Mouse (Mus musculus): Measurements from ENCODE around the gene Il17re. TPM values are rescaled to one million over a fixed set of nuclear protein-coding genes. Genes with fewer than 3 reads are reported as not detected.

Il17re gene
- total RNA-seq, 2 experiments from 2014 or later, result 0.36 to 0.81 TPM

DNA sequence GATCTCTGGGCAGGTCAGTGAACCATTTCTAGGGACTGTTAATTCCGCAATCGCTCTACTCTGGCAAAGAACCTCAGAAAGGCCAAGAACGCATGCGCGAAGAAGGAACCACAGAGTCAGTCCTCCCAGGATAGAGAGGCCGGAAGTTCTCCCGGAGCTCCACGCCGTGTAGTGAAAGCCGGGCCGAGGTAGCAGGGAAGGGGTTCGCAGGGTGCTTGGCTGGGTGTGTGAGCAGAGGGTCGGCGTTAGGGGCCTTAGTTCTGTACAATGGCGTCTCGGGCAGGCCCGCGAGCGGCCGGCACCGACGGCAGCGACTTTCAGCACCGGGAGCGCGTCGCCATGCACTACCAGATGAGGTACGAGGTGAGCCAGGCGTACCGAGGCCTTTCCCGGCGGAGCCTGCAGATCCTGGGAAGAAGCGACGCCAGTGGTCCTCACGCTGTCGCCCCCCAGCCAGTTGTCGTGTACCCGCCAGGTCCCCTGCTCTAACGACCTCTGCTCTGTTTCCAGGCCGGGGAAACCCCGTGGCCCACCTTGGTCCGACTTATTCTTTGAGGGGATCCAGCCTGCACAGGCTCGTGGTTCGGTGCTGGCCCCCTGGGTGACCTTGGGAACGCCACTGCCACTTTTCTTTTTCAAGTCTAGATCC, 15.7 kb upstream of the Il17re start, which contains the start of gene Jagn1:
Gene Jagn1, plus strand, starts transcription at position 128 of the 649 bp plus-strand sequence.
- peak; percentile 88 to 93 for DNase-seq (ENCODE audit: low spot score in 2 of 2)

DNA sequence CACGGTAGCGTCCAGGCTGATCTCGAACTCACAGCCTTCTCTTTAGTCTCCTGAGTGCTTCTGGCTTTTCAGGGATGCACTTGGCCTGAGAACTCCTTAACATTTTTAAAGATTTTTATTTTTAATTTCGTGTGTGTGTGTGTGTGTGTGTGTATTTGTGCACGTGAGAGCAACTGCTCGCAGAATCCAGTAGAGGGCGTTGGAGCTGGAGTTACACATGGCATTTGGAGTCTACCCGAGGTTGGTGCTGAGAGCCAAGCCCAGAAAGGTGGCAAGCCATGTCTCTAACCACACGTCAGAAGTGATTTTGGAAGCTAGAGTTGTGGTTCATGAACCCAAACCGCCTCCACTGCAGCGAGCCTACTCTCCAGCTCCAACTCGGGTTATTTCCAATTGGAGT, 15.2 kb upstream of the Il17re start:
- DNase-seq (ENCODE audit: low spot score in 2 of 2), result no peak

GRCm38 (mm10) chr6:113444207-113444965, 13.9 kb upstream of the Il17re start:
- DNase-seq (ENCODE audit: low spot score in 2 of 2), result no peak

GRCm38 (mm10) chr6:113447639-113448038, 10.6 kb upstream of the Il17re start:
- DNase-seq (ENCODE audit: low spot score in 2 of 2), result no peak

- no peak for DNase-seq (ENCODE audit: low spot score in 2 of 2)
Measured at GRCm38 (mm10) chr6:113451839-113452238, 6.4 kb upstream of the Il17re start.

DNA sequence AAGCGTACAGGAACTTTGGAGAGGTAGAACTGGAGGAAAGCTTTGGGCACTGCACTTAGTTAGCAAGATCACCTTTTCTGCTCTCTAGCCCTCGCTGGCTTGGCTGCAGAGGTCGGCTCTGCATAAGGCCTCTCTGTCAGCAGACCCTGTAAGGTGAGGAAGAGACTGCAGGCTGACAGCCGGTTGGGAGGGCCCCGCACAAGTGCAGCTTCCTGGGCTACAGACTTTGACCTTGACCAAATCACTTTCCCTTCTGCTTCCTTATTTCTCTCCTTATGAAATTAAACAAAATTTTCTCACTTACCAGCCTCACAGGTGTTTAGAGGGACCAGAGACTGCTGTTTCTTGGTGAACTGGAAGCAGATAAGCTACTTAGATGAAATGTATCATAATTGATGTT, 3.3 kb upstream of the Il17re start:
- no peak for DNase-seq (ENCODE audit: low spot score in 2 of 2)

- no peak for DNase-seq (ENCODE audit: low spot score in 2 of 2)
Measured at GRCm38 (mm10) chr6:113458635-113459034, 351 bp downstream of the Il17re start.

DNA sequence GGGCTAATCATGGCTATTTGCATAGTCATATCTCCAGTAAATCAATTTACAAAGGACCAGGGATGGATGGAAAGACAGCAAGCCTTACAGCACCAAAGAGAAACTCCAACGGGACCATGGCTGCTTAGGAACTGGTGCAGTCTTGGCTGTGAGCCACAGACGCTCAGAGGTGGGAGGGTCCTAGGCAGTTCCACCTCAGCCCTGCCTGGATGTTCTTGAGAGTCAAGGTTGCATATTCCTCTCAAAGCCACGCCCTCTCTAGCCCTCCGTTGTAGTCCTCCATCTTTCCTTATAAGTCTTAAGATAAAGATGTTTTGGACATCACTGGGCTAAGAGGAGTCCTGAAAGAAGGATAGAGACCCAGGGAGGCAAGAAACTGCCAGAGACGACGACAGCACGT, 5.8 kb downstream of the Il17re start:
- DNase-seq (ENCODE audit: low spot score in 2 of 2), result no peak

DNA sequence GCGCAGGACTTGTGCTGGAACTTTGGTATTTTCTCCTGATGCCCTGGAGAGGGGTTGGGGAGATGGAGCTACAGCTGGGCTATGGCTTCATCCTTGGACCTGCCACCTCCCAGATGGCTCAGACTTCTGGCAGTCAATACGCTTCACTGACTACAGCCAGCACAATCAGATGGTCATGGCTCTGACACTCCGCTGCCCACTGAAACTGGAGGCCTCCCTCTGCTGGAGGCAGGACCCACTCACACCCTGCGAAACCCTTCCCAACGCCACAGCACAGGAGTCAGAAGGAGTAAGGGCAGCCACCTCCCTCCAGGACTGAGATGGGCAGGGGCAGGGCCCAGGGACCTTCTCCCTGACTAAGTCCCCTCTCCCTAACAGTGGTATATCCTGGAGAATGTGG, 7.3 kb downstream of the Il17re start:
- no peak for DNase-seq (ENCODE audit: low spot score in 2 of 2)

DNA sequence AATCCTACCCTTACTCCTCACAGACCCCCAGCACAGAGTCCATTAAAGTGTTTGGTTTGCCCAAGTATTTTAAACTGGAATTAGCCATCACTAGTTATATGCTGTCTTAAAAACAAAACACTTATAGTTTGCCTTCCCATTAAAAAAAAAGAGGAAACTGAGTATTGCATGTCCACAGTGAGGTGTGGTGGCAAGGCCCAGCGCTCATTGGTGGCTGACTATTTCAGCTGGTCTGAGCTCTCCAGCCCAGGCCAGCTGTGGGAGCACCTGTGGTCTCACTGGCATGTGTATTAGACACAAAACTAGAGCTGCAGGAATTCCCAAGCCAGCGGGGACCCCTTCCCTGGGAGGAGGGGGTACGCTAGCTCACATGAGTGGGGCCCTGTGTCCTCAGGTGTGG, 10.2 kb downstream of the Il17re start:
- DNase-seq (ENCODE audit: low spot score in 2 of 2), result no peak

GRCm38 (mm10) chr6:113469021-113469420, 10.7 kb downstream of the Il17re start:
- DNase-seq (ENCODE audit: low spot score in 2 of 2), result peak; percentile 60 to 61

- DNase-seq (ENCODE audit: low spot score in 2 of 2), result peak; percentile 70
Measured at GRCm38 (mm10) chr6:113469432-113469831, 11.1 kb downstream of the Il17re start.

DNA sequence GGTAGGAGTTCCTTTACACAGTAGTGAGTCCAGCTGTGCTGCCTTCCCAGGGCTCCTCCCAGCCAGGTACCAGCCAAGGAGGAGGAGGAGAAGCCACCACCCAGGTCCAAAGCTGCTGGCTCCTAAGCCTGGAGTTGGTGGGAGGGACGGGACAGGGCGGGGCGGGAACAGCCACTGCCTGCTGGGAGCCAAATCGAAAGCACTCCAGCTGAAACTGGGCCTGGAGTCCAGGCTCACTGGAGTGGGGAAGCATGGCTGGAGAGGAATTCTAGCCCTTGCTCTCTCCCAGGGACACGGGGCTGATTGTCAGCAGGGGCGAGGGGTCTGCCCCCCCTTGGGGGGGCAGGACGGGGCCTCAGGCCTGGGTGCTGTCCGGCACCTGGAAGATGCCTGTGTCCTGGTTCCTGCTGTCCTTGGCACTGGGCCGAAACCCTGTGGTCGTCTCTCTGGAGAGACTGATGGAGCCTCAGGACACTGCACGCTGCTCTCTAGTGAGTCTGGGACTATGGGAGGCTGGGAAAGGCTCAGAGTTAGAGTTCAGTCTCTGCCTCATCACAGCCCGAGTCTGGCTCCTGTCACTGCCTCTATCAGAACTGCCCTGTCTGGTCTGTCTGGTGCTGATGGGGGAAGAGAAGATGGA, 13.1 kb downstream of the Il17re start, which contains the start of gene Il17rc:
Gene Il17rc, plus strand, starts transcription at position 131 of the 640 bp plus-strand sequence.
- DNase-seq (ENCODE audit: low spot score in 2 of 2), result no peak

- DNase-seq (ENCODE audit: low spot score in 2 of 2), result no peak
Measured at GRCm38 (mm10) chr6:113472061-113472460, 13.8 kb downstream of the Il17re start.

DNA sequence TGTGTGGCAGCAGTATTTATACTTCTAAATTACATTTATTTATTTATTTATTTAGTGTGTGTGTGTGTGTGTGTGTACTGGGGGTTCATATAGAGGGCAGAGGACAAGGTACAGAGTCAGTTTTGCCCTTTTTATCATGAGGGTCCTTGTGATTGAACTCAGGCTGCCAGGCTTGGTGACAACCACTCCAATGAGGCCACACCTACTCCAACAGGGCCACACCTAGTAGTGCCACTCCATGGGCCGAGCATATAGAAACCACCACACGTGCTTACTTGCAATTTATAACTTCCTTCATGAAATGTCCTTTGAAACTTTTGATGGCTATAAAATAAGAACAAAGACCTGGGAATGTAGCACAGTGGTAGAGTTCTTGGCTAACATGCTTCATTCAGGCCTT, 15.0 kb downstream of the Il17re start:
- no peak for DNase-seq (ENCODE audit: low spot score in 2 of 2)

DNA sequence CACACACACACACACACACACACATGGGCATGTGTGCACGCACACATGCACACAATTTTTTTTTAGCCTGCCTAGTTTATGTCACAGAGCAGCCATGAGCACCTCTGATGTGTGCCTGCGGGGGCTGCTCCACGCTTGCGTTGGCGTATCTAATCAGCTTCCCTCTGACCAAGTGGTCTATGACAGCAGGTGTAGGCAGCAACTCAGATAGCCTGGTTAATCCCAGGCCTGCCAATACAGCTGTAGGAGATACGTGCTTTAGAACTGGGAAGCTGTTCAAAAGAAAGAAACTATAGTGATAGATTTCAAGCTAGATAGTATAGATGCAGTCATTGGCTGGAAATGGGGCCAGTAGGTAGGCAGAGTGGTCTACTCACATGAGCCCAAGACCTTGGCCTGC, 15.4 kb downstream of the Il17re start:
- no peak for DNase-seq (ENCODE audit: low spot score in 2 of 2)

DNA sequence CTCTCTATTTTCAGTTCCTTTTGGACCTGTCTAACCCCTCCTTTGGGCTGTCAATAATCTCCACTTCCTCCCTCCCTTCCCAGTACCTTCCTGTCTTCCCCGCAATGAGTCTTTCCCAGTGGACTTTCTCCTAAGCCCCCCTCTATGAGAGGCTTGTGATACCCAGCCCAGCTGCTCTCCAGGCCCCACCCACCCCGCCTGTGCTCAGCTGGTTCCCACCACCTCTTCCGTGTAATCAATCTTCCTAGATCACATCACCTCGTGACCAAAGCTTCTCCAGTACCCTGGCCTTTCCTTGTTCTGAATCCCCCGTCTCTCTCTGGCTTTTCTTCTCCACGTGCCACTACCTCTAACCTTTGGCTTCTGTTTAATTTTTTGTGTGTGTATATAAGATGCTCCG, 19.1 kb downstream of the Il17re start:
- DNase-seq (ENCODE audit: low spot score in 2 of 2), result no peak

DNA sequence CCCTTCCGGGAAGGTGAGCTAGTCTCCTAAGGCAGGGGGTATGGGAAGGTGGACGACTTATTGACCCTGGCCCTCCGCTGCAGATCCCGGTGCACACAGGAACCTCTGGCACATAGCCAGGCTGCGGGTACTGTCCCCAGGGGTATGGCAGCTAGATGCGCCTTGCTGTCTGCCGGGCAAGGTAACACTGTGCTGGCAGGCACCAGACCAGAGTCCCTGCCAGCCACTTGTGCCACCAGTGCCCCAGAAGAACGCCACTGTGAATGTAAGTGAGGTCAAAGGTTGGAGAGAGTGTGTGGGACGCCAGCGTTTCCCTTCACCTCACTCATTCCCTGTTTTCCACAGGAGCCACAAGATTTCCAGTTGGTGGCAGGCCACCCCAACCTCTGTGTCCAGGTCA, 20.6 kb downstream of the Il17re start:
- no peak for DNase-seq (ENCODE audit: low spot score in 2 of 2)

- DNase-seq (ENCODE audit: low spot score in 2 of 2), result no peak
Measured at GRCm38 (mm10) chr6:113480555-113481373, 22.5 kb downstream of the Il17re start.

DNA sequence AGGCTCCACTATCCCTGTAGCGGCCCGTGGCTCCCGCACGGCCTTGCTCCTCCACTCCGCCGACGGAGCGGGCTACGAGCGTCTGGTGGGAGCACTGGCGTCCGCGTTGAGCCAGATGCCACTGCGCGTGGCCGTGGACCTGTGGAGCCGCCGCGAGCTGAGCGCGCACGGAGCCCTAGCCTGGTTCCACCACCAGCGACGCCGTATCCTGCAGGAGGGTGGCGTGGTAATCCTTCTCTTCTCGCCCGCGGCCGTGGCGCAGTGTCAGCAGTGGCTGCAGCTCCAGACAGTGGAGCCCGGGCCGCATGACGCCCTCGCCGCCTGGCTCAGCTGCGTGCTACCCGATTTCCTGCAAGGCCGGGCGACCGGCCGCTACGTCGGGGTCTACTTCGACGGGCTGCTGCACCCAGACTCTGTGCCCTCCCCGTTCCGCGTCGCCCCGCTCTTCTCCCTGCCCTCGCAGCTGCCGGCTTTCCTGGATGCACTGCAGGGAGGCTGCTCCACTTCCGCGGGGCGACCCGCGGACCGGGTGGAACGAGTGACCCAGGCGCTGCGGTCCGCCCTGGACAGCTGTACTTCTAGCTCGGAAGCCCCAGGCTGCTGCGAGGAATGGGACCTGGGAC, 24.3 kb downstream of the Il17re start:
- peak in 1 of 2 experiments; percentile 42 for DNase-seq (ENCODE audit: low spot score in 2 of 2)

- DNase-seq (ENCODE audit: low spot score in 2 of 2), result peak; percentile 90 to 96
Measured at GRCm38 (mm10) chr6:113483100-113483615, 24.9 kb downstream of the Il17re start, which contains the start of gene Creld1. Creld1 (plus strand) TSS chr6:113483297.

All from layer of hippocampus, postnatal 14 days (tissue).